Mouse (Mus musculus): ENCODE measurements around the gene Prdm16. TPM values are rescaled to one million over a fixed set of nuclear protein-coding genes. Genes with fewer than 3 reads are reported as not detected.

The Prdm16 gene
- total and polyA plus RNA-seq, 3 experiments: not detected

- Histone ChIP-seq H3K4me2 (ENCODE audit: insufficient read depth, low read depth, poor library complexity, severe bottlenecking) (no peak overlapping the region), H3K9me3 (replicated peaks; ENCODE audit: low read length) (peaks cover 91% of the 10 kb centered on the region), H3K79me2 (replicated peaks; ENCODE audit: control insufficient read depth, extremely low read depth, insufficient read depth, poor library complexity, severe bottlenecking) (no peaks in the 10 kb centered on the region), H3K4me3 (replicated peaks in 1 of 3; ENCODE audit: low read depth in 2 of 3, low read length in 2 of 3, poor library complexity in 1 of 3) (no peak overlapping the region), H3K36me3 (replicated peaks in 1 of 2; ENCODE audit: control insufficient read depth in 1 of 2, insufficient read depth in 1 of 2, low read length in 1 of 2) (no peaks in the 10 kb centered on the region), H3K27ac (ENCODE audit: insufficient read depth, low read depth) (no peak overlapping the region), H3K9ac (ENCODE audit: insufficient read depth, low read depth) (no peak overlapping the region), H3K27me3 (replicated peaks) (no peaks in the 10 kb centered on the region), H3K4me1 (ENCODE audit: control insufficient read depth in 1 of 2, insufficient read depth in 2 of 2) (no peaks in the 10 kb centered on the region)
- in situ Hi-C loops (cut with MboI; ENCODE audit: low pct_ligation_motif_present, low pct_unique_long_range_greater_than_20kb, low sequenced_read_pairs) (no loop called here), dilution Hi-C loops (cut with MboI; ENCODE audit: extremely low pct_ligation_motif_present, extremely low pct_unique_long_range_greater_than_20kb, low sequenced_read_pairs) (no loop called here)
- no peak for DNase-seq (ENCODE audit: extremely low read depth)
- no peak for TF ChIP-seq MXI1 (IDR thresholded peaks at IDR 0.05; ENCODE audit: low read depth, low read length)
- no peak for TF ChIP-seq HCFC1 (IDR thresholded peaks at IDR 0.05; ENCODE audit: low read depth, low read length)
- no peak for TF ChIP-seq POLR2A (IDR thresholded peaks at IDR 0.05; ENCODE audit: low read depth, low read length)
- TF ChIP-seq IRF4 (IDR thresholded peaks at IDR 0.05; ENCODE audit: low read depth, low read length): no peak
- no peak for TF ChIP-seq JUND (conservative IDR thresholded peaks at IDR 0.05; ENCODE audit: low read depth, low read length)
- TF ChIP-seq RAD21 (IDR thresholded peaks at IDR 0.05; ENCODE audit: low read depth, low read length): no peak
Observed at GRCm38 (mm10) chr4:154396652-154397301, 239.9 kb downstream of the Prdm16 start.

DNA sequence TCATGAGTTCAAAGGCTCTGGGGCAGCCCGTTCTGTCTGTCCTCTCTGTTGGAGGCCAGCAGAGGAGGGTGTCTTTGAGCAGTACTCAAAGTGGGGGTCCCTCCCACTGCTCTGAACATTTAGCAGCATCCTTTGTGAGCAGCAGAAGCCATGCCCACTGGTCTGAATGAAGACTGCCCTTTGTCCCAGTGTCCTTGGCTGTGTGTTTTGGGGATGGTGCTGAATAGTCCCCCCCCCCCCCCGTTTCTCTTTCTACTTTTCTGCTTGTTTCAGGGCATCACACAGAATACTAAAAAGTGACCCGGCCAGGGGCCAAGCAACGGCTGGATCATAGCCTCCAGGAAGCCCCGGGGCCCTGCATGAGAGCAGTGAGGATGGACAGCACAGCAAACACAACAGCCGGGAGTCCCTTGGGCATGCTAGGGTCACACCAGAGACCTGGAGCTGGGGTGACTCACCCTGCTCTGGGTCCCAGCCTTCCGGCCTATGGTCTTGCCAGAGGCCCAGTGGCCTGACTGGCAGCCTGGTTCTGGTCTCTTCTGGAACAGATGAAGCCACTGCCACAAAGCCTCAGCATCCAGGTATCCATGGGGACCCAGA lies 242.4 kb downstream of the Prdm16 start:
- Histone ChIP-seq H3K79me2 (replicated peaks; ENCODE audit: control insufficient read depth, extremely low read depth, insufficient read depth, poor library complexity, severe bottlenecking) (no peaks in the 10 kb centered on the region), H3K9ac (ENCODE audit: insufficient read depth, low read depth) (no peak overlapping the region), H3K9me3 (replicated peaks; ENCODE audit: low read length) (peaks cover 90% of the 10 kb centered on the region), H3K36me3 (replicated peaks in 1 of 2; ENCODE audit: control insufficient read depth in 1 of 2, insufficient read depth in 1 of 2, low read length in 1 of 2) (no peaks in the 10 kb centered on the region), H3K27me3 (replicated peaks) (no peaks in the 10 kb centered on the region), H3K27ac (ENCODE audit: insufficient read depth, low read depth) (no peak overlapping the region), H3K4me1 (ENCODE audit: control insufficient read depth in 1 of 2, insufficient read depth in 2 of 2) (no peaks in the 10 kb centered on the region), H3K4me3 (replicated peaks in 1 of 3; ENCODE audit: low read depth in 2 of 3, low read length in 2 of 3, poor library complexity in 1 of 3) (no peak overlapping the region), H3K4me2 (ENCODE audit: insufficient read depth, low read depth, poor library complexity, severe bottlenecking) (no peak overlapping the region)
- TF ChIP-seq RCOR1 (conservative IDR thresholded peaks at IDR 0.05; ENCODE audit: low read depth, low read length) (no peak), ZKSCAN1 (IDR thresholded peaks at IDR 0.05; ENCODE audit: borderline replicate concordance, low read depth, low read length) (no peak), MAX (IDR thresholded peaks at IDR 0.05; ENCODE audit: low read length) (no peak), ZMIZ1 (IDR thresholded peaks at IDR 0.05; ENCODE audit: low read depth, low read length) (no peak), MXI1 (IDR thresholded peaks at IDR 0.05; ENCODE audit: low read depth, low read length) (no peak), RAD21 (IDR thresholded peaks at IDR 0.05; ENCODE audit: low read depth, low read length) (no peak), MEF2A (IDR thresholded peaks at IDR 0.05; ENCODE audit: borderline replicate concordance, low read depth, low read length) (no peak), JUND (conservative IDR thresholded peaks at IDR 0.05; ENCODE audit: low read depth, low read length) (no peak), CHD2 (IDR thresholded peaks at IDR 0.05; ENCODE audit: low read length) (no peak), USF1 (IDR thresholded peaks at IDR 0.05; ENCODE audit: low read depth, low read length) (no peak), MAFK (IDR thresholded peaks at IDR 0.05; ENCODE audit: insufficient replicate concordance, low read length) (no peak)
- DNase-seq (ENCODE audit: extremely low read depth): no peak
- in situ Hi-C loops (cut with MboI; ENCODE audit: low pct_ligation_motif_present, low pct_unique_long_range_greater_than_20kb, low sequenced_read_pairs): no loop called here
- dilution Hi-C loops (cut with MboI; ENCODE audit: extremely low pct_ligation_motif_present, extremely low pct_unique_long_range_greater_than_20kb, low sequenced_read_pairs): no loop called here
